Mouse (Mus musculus): Measurements from ENCODE around the gene Gm7358. TPM values are rescaled to one million over a fixed set of nuclear protein-coding genes. Genes with fewer than 3 reads are reported as not detected.
"Not testable (repeated sequence)": the region's sequence is repeated elsewhere in the genome, so short reads cannot be mapped to it uniquely, and the experiment has no call there.

Gm7358 gene
- not detected in 2 replicates for polyA plus RNA-seq (2015; fragmentation: Nextera tagmentation; extraction: Ambion mirVana)

DNA sequence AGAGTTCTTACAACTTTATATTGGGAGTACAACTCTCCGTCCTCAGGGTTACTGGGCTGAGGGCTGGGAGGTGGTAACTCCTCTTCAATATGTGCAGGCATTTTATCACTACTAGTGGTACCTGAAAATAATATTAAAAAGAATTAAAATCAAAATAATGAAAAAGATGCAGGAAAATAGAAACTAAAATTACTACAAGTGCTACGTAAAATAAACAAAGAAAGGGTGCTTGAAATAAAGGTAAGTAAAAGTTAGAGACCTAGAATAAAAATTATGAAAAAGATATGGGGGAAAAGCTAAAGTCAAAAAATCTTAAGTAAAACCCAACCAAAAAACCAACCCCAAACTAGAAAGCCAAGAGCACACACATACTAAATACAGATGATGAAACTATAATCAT, at the start of gene Gm7358:
TSS of gene Gm7358 (minus strand) at position 101 of the 400 bp plus-strand sequence.
- not testable (repeated sequence) for H3K27me3 ChIP-seq (ENCODE audit: control insufficient read depth, insufficient read depth, low read depth, low read length); H3K9ac ChIP-seq (ENCODE audit: low read depth, low read length); H3K4me2 ChIP-seq (ENCODE audit: low read depth, low read length); ATAC-seq (ENCODE audit: low read depth); H3K9me3 ChIP-seq (replicated peaks; ENCODE audit: control insufficient read depth, low read length); H3K4me1 ChIP-seq (ENCODE audit: control insufficient read depth, low read depth, low read length); H3K4me3 ChIP-seq (ENCODE audit: low read depth, low read length); H3K27ac ChIP-seq (ENCODE audit: low read length); H3K36me3 ChIP-seq (ENCODE audit: control insufficient read depth, insufficient read depth)
- no CpG with 5 or more reads among the region's 2 CpGs for WGBS (ENCODE audit: insufficient replicate concordance)

GRCm38 (mm10) chr17:14103018-14103417, 43.7 kb upstream of the Gm7358 start:
- H3K9me3 ChIP-seq (replicated peaks; ENCODE audit: control insufficient read depth, low read length); H3K4me3 ChIP-seq (ENCODE audit: low read depth, low read length); H3K4me2 ChIP-seq (ENCODE audit: low read depth, low read length); ATAC-seq (ENCODE audit: low read depth); H3K36me3 ChIP-seq (ENCODE audit: control insufficient read depth, insufficient read depth); H3K4me1 ChIP-seq (ENCODE audit: control insufficient read depth, low read depth, low read length); H3K27me3 ChIP-seq (ENCODE audit: control insufficient read depth, insufficient read depth, low read depth, low read length); H3K9ac ChIP-seq (ENCODE audit: low read depth, low read length); H3K27ac ChIP-seq (ENCODE audit: low read length): not testable (repeated sequence)
- 1% methylated on average over 3 of the region's 3 CpGs for WGBS (ENCODE audit: insufficient replicate concordance)

- H3K9me3 ChIP-seq (replicated peaks; ENCODE audit: control insufficient read depth, low read length); H3K27me3 ChIP-seq (ENCODE audit: control insufficient read depth, insufficient read depth, low read depth, low read length); H3K27ac ChIP-seq (ENCODE audit: low read length); H3K4me1 ChIP-seq (ENCODE audit: control insufficient read depth, low read depth, low read length); H3K4me2 ChIP-seq (ENCODE audit: low read depth, low read length); ATAC-seq (ENCODE audit: low read depth); H3K9ac ChIP-seq (ENCODE audit: low read depth, low read length); H3K4me3 ChIP-seq (ENCODE audit: low read depth, low read length); H3K36me3 ChIP-seq (ENCODE audit: control insufficient read depth, insufficient read depth): not testable (repeated sequence)
- 11% methylated on average over 1 of the region's 1 CpGs for WGBS (ENCODE audit: insufficient replicate concordance)
These were observed 42.2 kb upstream of the Gm7358 start for GRCm38 (mm10) chr17:14101446-14101980.

GRCm38 (mm10) chr17:14099886-14100285, 40.6 kb upstream of the Gm7358 start:
- H3K4me3 ChIP-seq (ENCODE audit: low read depth, low read length); H3K27ac ChIP-seq (ENCODE audit: low read length); H3K9ac ChIP-seq (ENCODE audit: low read depth, low read length); ATAC-seq (ENCODE audit: low read depth); H3K4me2 ChIP-seq (ENCODE audit: low read depth, low read length); H3K36me3 ChIP-seq (ENCODE audit: control insufficient read depth, insufficient read depth); H3K27me3 ChIP-seq (ENCODE audit: control insufficient read depth, insufficient read depth, low read depth, low read length); H3K4me1 ChIP-seq (ENCODE audit: control insufficient read depth, low read depth, low read length); H3K9me3 ChIP-seq (replicated peaks; ENCODE audit: control insufficient read depth, low read length): not testable (repeated sequence)
- 55% methylated on average over 3 of the region's 3 CpGs for WGBS (ENCODE audit: insufficient replicate concordance)

DNA sequence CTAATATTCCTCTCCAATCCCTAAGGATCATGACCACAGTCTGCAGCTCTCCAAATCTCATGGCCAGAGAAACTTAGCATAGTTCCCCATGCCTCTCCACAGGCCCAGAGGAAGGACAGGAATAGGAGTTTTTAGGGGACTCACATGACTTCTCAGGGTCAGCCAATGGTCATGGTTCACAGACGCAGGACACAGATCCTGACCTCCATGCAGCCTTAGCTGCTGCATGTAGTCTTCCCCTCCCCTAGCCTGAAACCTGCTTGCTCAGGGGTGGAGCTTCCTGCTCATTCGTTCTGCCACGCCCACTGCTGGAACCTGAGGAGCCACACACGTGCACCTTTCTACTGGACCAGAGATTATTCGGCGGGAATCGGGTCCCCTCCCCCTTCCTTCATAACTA, 34.8 kb upstream of the Gm7358 start:
- H3K4me3 ChIP-seq (ENCODE audit: low read depth, low read length); H3K9me3 ChIP-seq (replicated peaks; ENCODE audit: control insufficient read depth, low read length); H3K36me3 ChIP-seq (ENCODE audit: control insufficient read depth, insufficient read depth); H3K27ac ChIP-seq (ENCODE audit: low read length); H3K4me1 ChIP-seq (ENCODE audit: control insufficient read depth, low read depth, low read length); H3K27me3 ChIP-seq (ENCODE audit: control insufficient read depth, insufficient read depth, low read depth, low read length); H3K4me2 ChIP-seq (ENCODE audit: low read depth, low read length); H3K9ac ChIP-seq (ENCODE audit: low read depth, low read length); ATAC-seq (ENCODE audit: low read depth): not testable (repeated sequence)
- WGBS (ENCODE audit: insufficient replicate concordance): 24% methylated on average over 2 of the region's 7 CpGs

DNA sequence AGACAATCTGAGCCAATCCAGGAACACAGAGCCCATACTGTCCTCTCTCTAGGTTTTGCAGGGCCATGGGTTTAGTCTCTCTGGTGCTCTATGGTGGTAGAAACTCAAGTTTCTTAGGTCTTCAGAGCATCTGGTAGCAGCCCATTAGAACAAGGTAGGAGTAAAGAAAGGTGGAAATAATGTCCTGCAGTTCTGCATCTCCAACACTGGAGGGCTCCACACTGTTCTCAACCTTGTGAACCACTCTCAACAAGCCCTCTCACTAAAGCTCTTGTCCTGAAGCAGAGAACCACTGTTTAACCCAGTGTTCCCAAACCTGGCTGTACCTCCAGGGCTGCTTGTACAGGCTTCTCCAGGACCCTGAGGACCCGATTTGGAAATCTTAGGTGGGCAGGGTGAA, 27.3 kb upstream of the Gm7358 start:
- H3K9ac ChIP-seq (ENCODE audit: low read depth, low read length); H3K4me3 ChIP-seq (ENCODE audit: low read depth, low read length); ATAC-seq (ENCODE audit: low read depth); H3K9me3 ChIP-seq (replicated peaks; ENCODE audit: control insufficient read depth, low read length); H3K4me2 ChIP-seq (ENCODE audit: low read depth, low read length); H3K36me3 ChIP-seq (ENCODE audit: control insufficient read depth, insufficient read depth); H3K27me3 ChIP-seq (ENCODE audit: control insufficient read depth, insufficient read depth, low read depth, low read length); H3K27ac ChIP-seq (ENCODE audit: low read length); H3K4me1 ChIP-seq (ENCODE audit: control insufficient read depth, low read depth, low read length): not testable (repeated sequence)
- 9% methylated on average over 1 of the region's 1 CpGs for WGBS (ENCODE audit: insufficient replicate concordance)

DNA sequence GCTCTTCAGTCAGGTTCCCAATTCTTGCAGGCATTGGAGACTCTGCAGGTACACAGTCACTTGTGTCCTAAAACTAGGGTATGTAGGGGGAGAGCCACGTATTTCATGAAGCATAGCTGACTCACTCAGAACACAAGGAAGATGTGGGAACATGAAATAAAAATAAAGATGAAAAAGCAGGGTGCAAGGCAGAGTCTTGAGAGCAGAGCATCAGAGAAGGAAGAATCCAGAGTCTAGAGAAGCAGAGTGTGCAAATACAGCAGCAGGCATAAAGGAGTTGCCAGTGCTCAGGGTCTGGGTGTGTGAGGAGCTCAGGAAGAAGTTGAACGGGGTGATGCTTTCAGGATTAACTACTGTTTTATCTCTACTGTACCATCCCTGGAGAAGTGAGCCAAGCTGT, 17.5 kb downstream of the Gm7358 start:
- H3K4me2 ChIP-seq (ENCODE audit: low read depth, low read length); H3K9me3 ChIP-seq (replicated peaks; ENCODE audit: control insufficient read depth, low read length); H3K4me3 ChIP-seq (ENCODE audit: low read depth, low read length); H3K27me3 ChIP-seq (ENCODE audit: control insufficient read depth, insufficient read depth, low read depth, low read length); H3K36me3 ChIP-seq (ENCODE audit: control insufficient read depth, insufficient read depth); H3K9ac ChIP-seq (ENCODE audit: low read depth, low read length); ATAC-seq (ENCODE audit: low read depth); H3K4me1 ChIP-seq (ENCODE audit: control insufficient read depth, low read depth, low read length); H3K27ac ChIP-seq (ENCODE audit: low read length): not testable (repeated sequence)
- WGBS (ENCODE audit: insufficient replicate concordance): 45% methylated on average over 1 of the region's 2 CpGs

GRCm38 (mm10) chr17:14037012-14037411, 22.3 kb downstream of the Gm7358 start:
- not testable (repeated sequence) for H3K4me2 ChIP-seq (ENCODE audit: low read depth, low read length); ATAC-seq (ENCODE audit: low read depth); H3K36me3 ChIP-seq (ENCODE audit: control insufficient read depth, insufficient read depth); H3K27ac ChIP-seq (ENCODE audit: low read length); H3K27me3 ChIP-seq (ENCODE audit: control insufficient read depth, insufficient read depth, low read depth, low read length); H3K9ac ChIP-seq (ENCODE audit: low read depth, low read length); H3K9me3 ChIP-seq (replicated peaks; ENCODE audit: control insufficient read depth, low read length); H3K4me3 ChIP-seq (ENCODE audit: low read depth, low read length); H3K4me1 ChIP-seq (ENCODE audit: control insufficient read depth, low read depth, low read length)
- WGBS (ENCODE audit: insufficient replicate concordance): 26% methylated on average over 1 of the region's 2 CpGs

DNA sequence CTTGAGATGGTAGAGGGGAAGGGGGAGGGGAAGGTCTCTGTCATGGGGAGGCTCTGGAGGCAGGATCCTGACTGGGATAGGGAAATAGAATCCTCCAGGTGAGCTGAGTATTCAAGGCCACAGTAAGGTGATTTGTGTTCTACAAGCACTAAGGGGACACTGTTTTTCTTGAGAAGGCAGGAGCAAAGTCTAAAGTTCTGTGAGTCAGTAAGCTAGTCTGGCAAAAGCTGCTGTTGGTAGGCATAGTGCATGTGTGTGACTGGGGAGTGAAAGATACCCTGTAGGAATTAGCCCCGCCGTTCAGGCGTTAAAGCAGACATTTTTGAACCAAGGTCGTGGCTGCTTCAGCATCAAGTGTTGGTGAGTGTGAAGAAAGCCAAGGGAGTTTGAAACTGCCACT, 23.2 kb downstream of the Gm7358 start:
- WGBS (ENCODE audit: insufficient replicate concordance): 57% methylated on average over 4 of the region's 4 CpGs
- H3K27me3 ChIP-seq (ENCODE audit: control insufficient read depth, insufficient read depth, low read depth, low read length); ATAC-seq (ENCODE audit: low read depth); H3K4me2 ChIP-seq (ENCODE audit: low read depth, low read length); H3K27ac ChIP-seq (ENCODE audit: low read length); H3K4me1 ChIP-seq (ENCODE audit: control insufficient read depth, low read depth, low read length); H3K9ac ChIP-seq (ENCODE audit: low read depth, low read length); H3K9me3 ChIP-seq (replicated peaks; ENCODE audit: control insufficient read depth, low read length); H3K4me3 ChIP-seq (ENCODE audit: low read depth, low read length); H3K36me3 ChIP-seq (ENCODE audit: control insufficient read depth, insufficient read depth): not testable (repeated sequence)
